Mouse (Mus musculus): ENCODE measurements at regions not wholly inside any gene's neighbourhood (a gene's known extent, or its start where the extent isn't known, plus 50 kb on each side); places are given as distances from the start of the nearest gene placed in this dataset.

- TF ChIP-seq POLR2A (IDR thresholded peaks at IDR 0.05; ENCODE audit: insufficient read length, low read depth) (no peak), TCF3 (IDR thresholded peaks at IDR 0.05; ENCODE audit: insufficient read length, low read depth) (no peak), POLR2AphosphoS2 (IDR thresholded peaks at IDR 0.05; ENCODE audit: insufficient read length, low read depth) (no peak), CEBPB (IDR thresholded peaks at IDR 0.05; ENCODE audit: insufficient read depth, poor library complexity, severe bottlenecking) (no peak), USF1 (IDR thresholded peaks at IDR 0.05; ENCODE audit: low read depth) (no peak), MYOG (IDR thresholded peaks at IDR 0.05; ENCODE audit: control insufficient read depth in 1 of 3, insufficient read depth in 1 of 3, insufficient read length in 2 of 3, low read depth in 2 of 3) (no peak)
Observed at GRCm38 (mm10) chr7:113030053-113030752, 76.4 kb downstream of the Rassf10 start.
